Mouse (Mus musculus) cortical plate, adult 2 months (tissue): ENCODE measurements around the gene Maf.

Source experiments
- CTCF ChIP-seq: fragments of 200-500 bp; IDR thresholded peaks from 2 replicates; pipeline ENCODE4 v1.5.1; 2011; ENCODE audit warnings: mild to moderate bottlenecking, control low read depth, low read length; ENCODE audit not compliant: insufficient read depth; ENCODE audit errors: extremely low read depth
- POLR2A ChIP-seq: fragments of 200-500 bp; IDR thresholded peaks from 2 replicates; pipeline ENCODE4 v1.6.1; 2011; ENCODE audit warnings: mild to moderate bottlenecking, low read length, control low read depth; ENCODE audit not compliant: insufficient read depth; ENCODE audit errors: extremely low read depth

GRCm38 (mm10) chr8:115703056-115703455 lies 4.5 kb downstream of the Maf start:
- TF ChIP-seq POLR2A (no peak), CTCF (no peak)
